Comparison of ENCODE assay signal across 20 mouse cellular contexts in genomic region chr10:29554365-29554764, GRCm38 (mm10). TPM values are rescaled to one million over a fixed set of nuclear protein-coding genes. Genes with fewer than 3 reads are reported as not detected.
DNase-seq lines count a peak whose midpoint lies in the region; ATAC-seq and TF ChIP-seq lines count a peak whose summit lies in the region.
"Had no signal": no experiment of that assay in that cellular context is flagged by ENCODE, and none has a peak within 500 bp of the region (broad histone marks: within the 10 kb centered on the region; RNA-seq: fewer than 3 reads in every experiment).

No protein-coding gene starts in this region.

- intact Hi-C loops in heart, postnatal 14 days (cut with DNase I) = no loop called here

- no peak overlapping the region for H3K4me3 ChIP-seq in forebrain, embryonic 15.5 days
- H3K4me3 ChIP-seq in forebrain, embryonic 11.5 days (ENCODE audit: low read depth, low read length) = no peak overlapping the region
- no peak overlapping the region for H3K4me3 ChIP-seq in C2C12 (ENCODE audit: insufficient read depth, poor library complexity, severe bottlenecking)
- no peak overlapping the region for H3K4me3 ChIP-seq in lung, postnatal 0 days (ENCODE audit: low read depth, low read length)
- no peak overlapping the region for H3K4me3 ChIP-seq in embryonic facial prominence, embryonic 10.5 days
- H3K4me3 ChIP-seq: limb, embryonic 13.5 days; neural tube, embryonic 13.5 days; stomach, embryonic 15.5 days had no signal

- no peak overlapping the region for H3K27ac ChIP-seq in forebrain, embryonic 15.5 days (replicated peaks)
- no peak overlapping the region for H3K27ac ChIP-seq in forebrain, embryonic 11.5 days (ENCODE audit: low read depth, low read length)
- no peak overlapping the region for H3K27ac ChIP-seq in lung, postnatal 0 days (ENCODE audit: low read length)
- H3K27ac ChIP-seq in embryonic facial prominence, embryonic 10.5 days (replicated peaks) = no peak overlapping the region
- H3K27ac ChIP-seq: limb, embryonic 13.5 days; macrophage; neural tube, embryonic 13.5 days; stomach, embryonic 15.5 days had no signal

- H3K4me2 ChIP-seq in forebrain, embryonic 15.5 days (replicated peaks) = no peak overlapping the region
- H3K4me2 ChIP-seq in forebrain, embryonic 11.5 days (ENCODE audit: low read depth, low read length, severe bottlenecking) = no peak overlapping the region
- H3K4me2 ChIP-seq in lung, postnatal 0 days (replicated peaks; ENCODE audit: low read depth, low read length) = no peak overlapping the region
- H3K4me2 ChIP-seq: heart, embryonic 11.5 days; limb, embryonic 13.5 days; neural tube, embryonic 13.5 days; stomach, embryonic 15.5 days had no signal

- no peaks in the 10 kb centered on the region for H3K9me3 ChIP-seq in forebrain, embryonic 15.5 days
- H3K9me3 ChIP-seq in forebrain, embryonic 11.5 days (ENCODE audit: control insufficient read depth, low read length) = no peaks in the 10 kb centered on the region
- H3K9me3 ChIP-seq in lung, postnatal 0 days (ENCODE audit: low read length) = no peaks in the 10 kb centered on the region
- H3K9me3 ChIP-seq in embryonic facial prominence, embryonic 10.5 days = no peaks in the 10 kb centered on the region
- H3K9me3 ChIP-seq: limb, embryonic 13.5 days; neural tube, embryonic 13.5 days; stomach, embryonic 15.5 days had no signal

- no peak overlapping the region for H3K9ac ChIP-seq in forebrain, embryonic 15.5 days (replicated peaks)
- H3K9ac ChIP-seq in forebrain, embryonic 11.5 days (ENCODE audit: low read length) = no peak overlapping the region
- no peak overlapping the region for H3K9ac ChIP-seq in lung, postnatal 0 days (replicated peaks; ENCODE audit: low read depth)
- H3K9ac ChIP-seq: limb, embryonic 13.5 days; neural tube, embryonic 13.5 days; stomach, embryonic 15.5 days had no signal

- no peaks in the 10 kb centered on the region for H3K36me3 ChIP-seq in forebrain, embryonic 15.5 days
- no peaks in the 10 kb centered on the region for H3K36me3 ChIP-seq in forebrain, embryonic 11.5 days (ENCODE audit: control insufficient read depth, insufficient read depth, low read length)
- H3K36me3 ChIP-seq in C2C12 (ENCODE audit: control insufficient read depth, insufficient read depth) = no peaks in the 10 kb centered on the region
- no peaks in the 10 kb centered on the region for H3K36me3 ChIP-seq in lung, postnatal 0 days (ENCODE audit: insufficient read depth, low read length)
- H3K36me3 ChIP-seq in embryonic facial prominence, embryonic 10.5 days (replicated peaks) = no peaks in the 10 kb centered on the region
- H3K36me3 ChIP-seq: limb, embryonic 13.5 days; neural tube, embryonic 13.5 days; stomach, embryonic 15.5 days had no signal

- no peak overlapping the region for H3ac ChIP-seq in C2C12 (ENCODE audit: control insufficient read depth, insufficient read length, low read depth)

- WGBS in forebrain, embryonic 15.5 days = 50% methylated on average over 2 of the region's 2 CpGs
- 68% methylated on average over 2 of the region's 2 CpGs for WGBS in forebrain, embryonic 11.5 days
- WGBS in lung, postnatal 0 days = 16% methylated on average over 2 of the region's 2 CpGs
- WGBS in embryonic facial prominence, embryonic 10.5 days = 65% methylated on average over 2 of the region's 2 CpGs

- TF ChIP-seq EP300 in lung, postnatal 0 days (IDR thresholded peaks at IDR 0.05) = peak; percentile 69

- H3K4me1 ChIP-seq in forebrain, embryonic 15.5 days = no peaks in the 10 kb centered on the region
- H3K4me1 ChIP-seq in forebrain, embryonic 11.5 days (replicated peaks; ENCODE audit: control insufficient read depth, insufficient read depth, low read length) = no peaks in the 10 kb centered on the region
- no peaks in the 10 kb centered on the region for H3K4me1 ChIP-seq in lung, postnatal 0 days (ENCODE audit: insufficient read depth, low read depth, low read length)
- H3K4me1 ChIP-seq in embryonic facial prominence, embryonic 10.5 days = no peaks in the 10 kb centered on the region
- H3K4me1 ChIP-seq: limb, embryonic 13.5 days; neural tube, embryonic 13.5 days; stomach, embryonic 15.5 days had no signal

- ATAC-seq in forebrain, embryonic 15.5 days (replicated peaks) = 0 out of 2 replicates have a peak, but pooled peaks have one; percentile 46
- ATAC-seq in forebrain, embryonic 11.5 days (replicated peaks; ENCODE audit: low FRiP score) = no peak
- peak; percentile 76 for ATAC-seq in lung, postnatal 0 days
- ATAC-seq: intestine, postnatal 0 days had no signal

- H3K79me3 ChIP-seq in C2C12 (ENCODE audit: low read depth) = no peaks in the 10 kb centered on the region

- TF ChIP-seq CTCF in C2C12 (IDR thresholded peaks at IDR 0.05; ENCODE audit: control insufficient read depth, insufficient read depth, insufficient read length) = no peak
- TF ChIP-seq CTCF in lung, postnatal 0 days (IDR thresholded peaks at IDR 0.05) = no peak

- H3K79me2 ChIP-seq in C2C12 (ENCODE audit: control insufficient read depth, insufficient read depth) = no peaks in the 10 kb centered on the region

- no peak for DNase-seq in forebrain, embryonic 11.5 days (ENCODE audit: low spot score)
- DNase-seq in fat pad, adult 2 months (ENCODE audit: extremely low read depth, low read depth, low spot score) = peak; percentile 64
- DNase-seq in lung, postnatal 0 days (ENCODE audit: low spot score) = peak; percentile 91
- no peak for DNase-seq in embryonic facial prominence, embryonic 10.5 days (ENCODE audit: low spot score)
- DNase-seq in right cerebral cortex, adult 2 months (ENCODE audit: low spot score in 2 of 2) = no peak
- DNase-seq in heart, postnatal 14 days = no peak
- DNase-seq: cerebellum, postnatal 36 days; layer of hippocampus, postnatal 36 days; midbrain, embryonic 14.5 days; right cerebral cortex, postnatal 25 days; thymus, postnatal 14 days had no signal

- H3K27me3 ChIP-seq in forebrain, embryonic 15.5 days = no peaks in the 10 kb centered on the region
- H3K27me3 ChIP-seq in forebrain, embryonic 11.5 days (ENCODE audit: control insufficient read depth, insufficient read depth, low read length) = no peaks in the 10 kb centered on the region
- H3K27me3 ChIP-seq in C2C12 (ENCODE audit: control insufficient read depth, insufficient read depth, insufficient read length) = no peaks in the 10 kb centered on the region
- H3K27me3 ChIP-seq in lung, postnatal 0 days (replicated peaks; ENCODE audit: insufficient read depth, low read length) = no peaks in the 10 kb centered on the region
- H3K27me3 ChIP-seq in embryonic facial prominence, embryonic 10.5 days (replicated peaks; ENCODE audit: low read depth, poor library complexity, severe bottlenecking) = no peaks in the 10 kb centered on the region
- H3K27me3 ChIP-seq: limb, embryonic 13.5 days; neural tube, embryonic 13.5 days; stomach, embryonic 15.5 days had no signal

TF ChIP-seq in C2C12, 6 proteins besides CTCF, POLR2A, EP300 and RAD21:
- TF ChIP-seq CEBPB (IDR thresholded peaks at IDR 0.05; ENCODE audit: low read depth) (peak; percentile 42), MYOG (IDR thresholded peaks at IDR 0.05; ENCODE audit: control insufficient read depth, extremely low read depth, insufficient read length) (no peak), MAX (IDR thresholded peaks at IDR 0.05) (no peak)

RNA-seq across cellular contexts. Expression of gene Rspo3, which starts 18.7 kb away (rescaled TPM):
- 19.9 and 25.0 TPM in 2 replicates for polyA plus RNA-seq in forebrain, embryonic 15.5 days (2015; fragmentation: Nextera tagmentation; extraction: Ambion mirVana)
- 56.4 and 62.5 TPM in 2 replicates for polyA plus RNA-seq in forebrain, embryonic 11.5 days (2014; fragmentation: Nextera tagmentation; extraction: Ambion mirVana)
- polyA plus RNA-seq in C2C12 (2012; fragmentation: generic; extraction: Trizol) = 1.9 TPM
- 0.50 and 0.51 TPM in 2 replicates for polyA plus RNA-seq in lung, postnatal 0 days (2015; fragmentation: Nextera tagmentation; extraction: Ambion mirVana)
- 5.6 TPM in 2 replicates for polyA plus RNA-seq in embryonic facial prominence, embryonic 10.5 days (2016; fragmentation: Nextera tagmentation; extraction: Ambion mirVana)
- total RNA-seq in heart, postnatal 14 days (2021) = under 1 TPM; 0.22 to 0.36 TPM
- total RNA-seq: hematopoietic stem cell, adult 5-6 weeks had no signal
- polyA plus RNA-seq: macrophage had no signal

Comparison
In these comparisons a context has a peak if more than half of its experiments do, and no peak if none do; other contexts are left out.
1. DNase-seq: peak in fat pad, adult 2 months (single experiment) and lung, postnatal 0 days (single experiment); none in forebrain, embryonic 11.5 days (single experiment), embryonic facial prominence, embryonic 10.5 days (single experiment), right cerebral cortex, adult 2 months (0 of 2) and heart, postnatal 14 days (0 of 2).